Mouse (Mus musculus) kidney, adult 18-20 months (tissue): ENCODE results near the gene Tm9sf2.

ENCODE experiments used
- DNase-seq: peaks from one replicate; pipeline ENCODE4 v3.0.0; 2021

The Tm9sf2 gene

DNA sequence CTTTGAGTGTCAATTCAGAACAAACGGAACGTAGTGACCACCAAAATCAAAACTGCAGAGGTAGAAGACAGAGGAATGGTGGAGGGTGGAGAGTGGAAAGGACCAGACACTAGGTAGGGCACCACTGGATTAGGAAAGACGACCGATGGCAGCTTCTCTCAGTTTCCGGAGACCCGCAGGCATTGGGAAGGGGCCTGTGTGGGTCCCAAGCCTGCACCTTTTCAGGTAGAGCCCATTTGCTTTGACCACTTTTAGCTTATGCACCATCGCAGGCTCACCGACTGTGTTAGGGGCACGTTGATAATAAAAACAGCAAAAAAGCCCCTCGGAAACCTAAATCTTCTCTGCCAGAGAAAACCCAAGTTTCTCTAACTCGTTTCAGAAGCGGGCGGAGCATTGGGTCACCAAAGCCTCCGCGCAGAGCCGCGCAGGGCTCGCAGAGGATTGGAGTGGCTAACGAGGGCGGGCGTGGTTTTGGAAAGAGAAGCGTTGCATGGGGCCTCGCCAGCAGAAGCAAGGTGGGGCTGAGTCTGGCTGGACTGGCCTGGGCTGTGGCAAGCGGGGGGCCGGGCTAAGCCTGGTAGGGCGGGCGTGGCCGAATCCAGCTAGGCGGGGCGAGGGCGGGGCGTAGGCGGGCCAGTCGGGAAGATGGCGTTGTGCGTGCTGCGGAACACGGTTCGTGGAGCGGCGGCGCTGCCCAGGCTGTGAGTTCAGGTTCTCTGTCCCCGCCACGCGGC lies 74.4 kb downstream of the Tm9sf2 start, which contains the start of gene Clybl:
Gene Clybl, plus strand, starts transcription at position 627 of the 737 bp plus-strand sequence.
- peak; percentile 99 for DNase-seq

GRCm38 (mm10) chr14:122181815-122182157 lies 74.9 kb downstream of the Tm9sf2 start:
- no peak for DNase-seq

DNA sequence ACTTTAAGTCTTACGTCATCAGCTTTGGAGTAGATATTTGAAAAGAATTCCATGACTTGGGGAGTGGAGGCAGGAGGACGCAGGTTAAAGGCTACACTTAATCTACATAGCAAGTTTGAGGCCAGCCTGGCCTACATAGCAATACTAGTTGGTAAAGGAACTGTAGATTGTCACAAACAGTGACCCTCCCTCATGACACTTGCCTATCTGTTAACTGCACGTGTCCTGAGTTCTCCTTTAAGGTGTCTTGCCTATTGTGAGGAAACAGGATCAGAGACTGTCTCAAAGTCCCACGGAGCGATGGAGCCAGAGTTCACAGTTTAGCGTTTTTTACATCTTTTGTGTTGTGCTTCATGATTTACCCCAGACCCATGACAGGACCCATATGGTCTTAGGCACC lies 75.4 kb downstream of the Tm9sf2 start:
- DNase-seq: no peak

DNA sequence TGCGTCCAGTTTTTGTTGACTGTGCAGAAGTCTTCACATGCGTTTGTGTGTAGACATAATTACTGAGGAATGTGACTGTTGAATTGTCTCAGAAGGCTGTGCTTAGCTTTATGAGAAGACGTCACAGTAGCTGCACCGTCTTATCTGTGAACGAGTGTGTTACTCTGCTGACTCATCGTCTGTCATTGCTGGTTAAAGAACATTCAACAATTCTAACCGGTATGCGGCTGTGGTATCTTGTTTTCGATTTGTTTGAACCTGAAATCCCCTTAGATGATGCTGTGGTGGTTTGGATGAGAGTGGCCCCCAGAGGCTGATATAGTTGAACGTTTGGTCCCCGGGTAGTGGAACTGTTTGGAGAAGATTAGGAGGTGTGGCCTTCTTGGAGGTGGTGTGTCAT lies 77.1 kb downstream of the Tm9sf2 start:
- no peak for DNase-seq

GRCm38 (mm10) chr14:122188250-122188649 lies 81.4 kb downstream of the Tm9sf2 start:
- DNase-seq: no peak

DNA sequence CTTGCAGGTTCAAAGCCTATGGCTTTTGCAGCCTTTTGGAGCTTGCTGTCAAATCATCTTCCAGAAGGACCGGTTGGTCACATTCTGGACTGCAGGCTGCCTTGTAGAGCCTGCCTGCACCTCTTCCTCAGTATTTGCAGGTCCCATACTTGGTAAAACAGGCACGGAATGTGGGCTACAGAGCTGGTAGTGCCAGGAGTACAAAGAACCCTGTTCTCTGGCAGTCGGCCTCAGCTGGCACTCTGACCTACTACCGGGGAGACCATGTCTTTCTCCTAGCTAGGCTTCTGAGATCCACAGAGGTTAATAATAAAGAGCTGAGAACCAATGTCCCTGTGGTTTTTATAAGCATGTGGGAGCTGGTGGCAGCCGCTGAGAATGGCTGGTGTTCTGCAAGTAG lies 83.1 kb downstream of the Tm9sf2 start:
- DNase-seq: peak; percentile 54

- DNase-seq: no peak
These were observed 83.7 kb downstream of the Tm9sf2 start for GRCm38 (mm10) chr14:122190527-122190926.

DNA sequence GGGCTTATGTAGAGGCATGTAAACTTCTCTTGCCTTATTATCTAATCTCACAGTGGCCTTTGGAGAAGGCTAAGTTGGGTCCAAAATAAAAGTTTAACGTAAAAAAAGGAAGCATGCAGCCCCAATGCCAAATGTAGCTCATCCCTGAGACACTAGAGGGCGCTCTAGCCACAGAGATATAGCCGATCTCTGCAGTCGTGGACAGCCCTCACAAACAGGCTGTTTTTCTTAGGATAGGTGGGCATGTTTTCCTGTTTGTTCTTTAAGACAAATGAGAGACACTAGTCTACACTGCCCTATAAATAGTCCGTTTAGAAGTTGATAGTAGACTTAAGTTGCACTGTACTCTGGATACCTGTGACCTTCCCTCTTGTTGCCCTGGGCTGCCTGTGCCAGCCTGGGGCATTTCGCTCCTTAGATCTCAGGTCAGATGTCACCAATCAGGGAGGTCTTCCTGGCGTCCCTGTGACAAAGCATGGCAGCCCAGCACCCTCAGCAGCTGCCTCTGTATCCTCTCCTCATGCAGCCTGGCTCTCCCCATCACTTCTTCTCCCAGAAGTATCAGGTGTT lies 84.2 kb downstream of the Tm9sf2 start:
- peak; percentile 61 for DNase-seq

- no peak for DNase-seq
These were observed 87.8 kb downstream of the Tm9sf2 start for GRCm38 (mm10) chr14:122194630-122195029.

DNA sequence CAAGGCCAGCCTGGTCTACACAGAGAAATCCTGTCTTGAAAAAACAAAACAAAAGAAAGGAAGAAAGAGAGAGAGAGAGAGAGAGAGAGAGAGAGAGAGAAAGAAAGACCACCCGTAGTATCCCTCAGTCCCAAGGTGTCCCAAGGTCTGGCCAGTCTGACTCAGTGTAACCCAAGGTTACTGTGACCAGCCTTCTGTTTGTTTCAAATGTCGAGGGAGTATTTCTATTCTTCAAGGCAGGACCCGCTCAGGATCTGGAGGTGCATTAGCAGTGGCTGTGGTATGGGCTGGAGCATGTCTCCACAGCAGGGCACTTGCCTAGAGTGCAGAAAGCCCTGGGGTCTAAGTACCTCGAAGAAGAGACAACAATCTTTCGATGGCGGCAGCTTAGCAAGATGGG lies 90.0 kb downstream of the Tm9sf2 start:
- DNase-seq: no peak

- DNase-seq: no peak
These were observed 93.5 kb downstream of the Tm9sf2 start for GRCm38 (mm10) chr14:122200247-122200885.

DNA sequence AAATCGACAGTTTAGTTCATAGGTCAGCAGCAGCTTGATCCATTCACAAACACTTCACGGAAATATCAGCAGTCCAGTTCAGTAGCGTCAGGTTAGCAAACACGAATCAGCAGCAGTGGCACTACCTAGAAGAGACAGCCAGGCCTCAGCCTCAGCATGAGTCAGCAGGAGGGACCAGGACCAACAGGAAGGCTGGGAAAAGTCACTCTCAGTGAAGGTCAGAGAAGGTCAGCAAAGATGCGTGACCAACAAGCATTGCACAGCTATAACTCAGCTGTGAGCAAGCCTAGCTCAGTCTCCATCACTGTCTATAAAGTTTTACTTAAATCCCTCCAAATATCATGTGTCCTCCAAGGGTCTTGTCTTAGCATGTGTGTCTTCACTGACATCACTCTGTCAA lies 102.3 kb downstream of the Tm9sf2 start:
- no peak for DNase-seq
